Mouse (Mus musculus): ENCODE measurements around the gene D230025D16Rik.
"Not testable (repeated sequence)": the region's sequence is repeated elsewhere in the genome, so short reads cannot be mapped to it uniquely, and the experiment has no call there.

The D230025D16Rik gene

GRCm38 (mm10) chr8:105224413-105225271 is at the start of gene D230025D16Rik:
Gene D230025D16Rik, plus strand, starts transcription at chr8:105225145.
- peak; percentile 96 for DNase-seq

GRCm38 (mm10) chr8:105175287-105175686 is 49.7 kb upstream of the D230025D16Rik start:
- not testable (repeated sequence) for DNase-seq

GRCm38 (mm10) chr8:105178211-105178800 is 46.6 kb upstream of the D230025D16Rik start:
- no peak for DNase-seq

GRCm38 (mm10) chr8:105182201-105182600 is 42.7 kb upstream of the D230025D16Rik start:
- DNase-seq, result no peak

- DNase-seq, result no peak
Measured at GRCm38 (mm10) chr8:105186467-105187005, 38.4 kb upstream of the D230025D16Rik start.

- DNase-seq, result no peak
Measured at GRCm38 (mm10) chr8:105192182-105192581, 32.8 kb upstream of the D230025D16Rik start.

- no peak for DNase-seq
Measured at GRCm38 (mm10) chr8:105205748-105206147, 19.2 kb upstream of the D230025D16Rik start.

GRCm38 (mm10) chr8:105206766-105207275 is 18.1 kb upstream of the D230025D16Rik start:
- no peak for DNase-seq

GRCm38 (mm10) chr8:105207675-105208273 is 17.2 kb upstream of the D230025D16Rik start:
- no peak for DNase-seq

- DNase-seq, result no peak
Measured at GRCm38 (mm10) chr8:105209153-105210110, 15.5 kb upstream of the D230025D16Rik start.

GRCm38 (mm10) chr8:105214104-105214503 is 10.8 kb upstream of the D230025D16Rik start:
- no peak for DNase-seq

GRCm38 (mm10) chr8:105217926-105218522 is 6.9 kb upstream of the D230025D16Rik start:
- peak; percentile 74 for DNase-seq

GRCm38 (mm10) chr8:105223850-105224249 is 1.1 kb upstream of the D230025D16Rik start:
- DNase-seq, result no peak

GRCm38 (mm10) chr8:105225272-105225593 is 288 bp downstream of the D230025D16Rik start:
- DNase-seq, result no peak

- no peak for DNase-seq
Measured at GRCm38 (mm10) chr8:105225917-105226316, 972 bp downstream of the D230025D16Rik start.

GRCm38 (mm10) chr8:105231503-105232320 is 6.8 kb downstream of the D230025D16Rik start:
- DNase-seq, result no peak

GRCm38 (mm10) chr8:105232321-105232693 is 7.4 kb downstream of the D230025D16Rik start:
- DNase-seq, result not testable (repeated sequence)

- DNase-seq, result no peak
Measured at GRCm38 (mm10) chr8:105233126-105233935, 8.4 kb downstream of the D230025D16Rik start.

GRCm38 (mm10) chr8:105235206-105235605 is 10.3 kb downstream of the D230025D16Rik start:
- no peak for DNase-seq
